Mouse (Mus musculus): ENCODE measurements around the gene Oog1.
"Not testable (repeated sequence)": the region's sequence is repeated elsewhere in the genome, so short reads cannot be mapped to it uniquely, and the experiment has no call there.

Gene Oog1

DNA sequence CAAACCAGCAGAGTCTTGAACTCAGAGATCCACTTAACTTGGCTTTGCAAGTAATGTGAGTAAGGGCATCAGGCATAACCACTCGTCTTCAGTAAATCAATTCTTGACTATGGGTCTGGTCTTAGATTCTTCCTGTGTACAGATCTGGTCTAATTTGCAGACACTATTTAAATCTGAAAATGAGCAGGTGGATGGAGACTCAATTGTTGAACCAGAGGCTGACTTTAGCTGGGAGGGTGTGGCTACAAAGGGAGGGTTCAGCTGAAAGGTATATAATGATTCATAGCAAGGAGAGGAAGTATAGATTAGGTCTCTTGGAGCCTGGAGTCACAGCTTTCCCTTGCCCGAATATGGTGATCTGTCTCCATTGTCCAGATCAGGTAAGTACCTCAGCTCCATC, at the start of gene Oog1:
Oog1 (plus strand) TSS at position 301 of the 400 bp plus-strand sequence.
- DNase-seq = not testable (repeated sequence)

DNA sequence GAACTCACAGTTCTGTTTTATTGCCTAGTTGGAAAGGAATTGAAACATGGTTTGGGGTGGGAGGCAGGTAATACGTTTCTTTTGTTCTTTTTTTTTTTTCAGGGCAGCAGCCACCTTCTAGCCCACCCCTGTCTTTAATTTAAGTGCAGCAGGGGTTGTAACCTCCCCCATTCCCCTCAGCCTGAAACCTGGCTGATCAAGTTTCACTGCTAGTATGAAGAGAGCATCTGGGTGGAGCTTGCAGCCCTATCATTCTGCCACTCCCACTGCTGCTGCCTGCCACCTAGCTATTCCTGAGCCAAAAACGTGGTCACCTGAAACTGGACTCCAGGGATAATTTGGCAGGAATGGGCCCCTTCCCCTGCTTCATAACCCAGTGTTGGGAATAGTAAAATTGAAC, 1.1 kb upstream of the Oog1 start:
- DNase-seq = not testable (repeated sequence)

DNA sequence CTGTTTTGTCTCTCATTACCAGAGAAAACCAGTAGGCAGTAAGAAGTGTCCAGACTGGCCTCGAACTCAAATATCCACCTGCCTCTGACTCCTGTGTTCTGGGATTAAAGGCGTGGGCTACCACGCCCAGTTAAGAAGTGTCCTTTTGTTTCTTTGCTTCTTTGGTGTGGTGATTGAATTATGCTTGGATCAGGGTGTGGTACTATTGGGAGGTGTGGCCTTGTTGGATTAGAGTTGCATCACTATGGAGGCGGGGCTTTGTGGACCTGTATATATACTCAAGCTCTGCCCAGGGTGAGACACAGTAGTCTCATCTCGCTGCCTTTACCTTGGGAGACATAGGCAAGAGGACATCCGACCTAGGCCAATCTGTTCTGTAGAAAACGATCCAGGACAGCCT, 16.1 kb downstream of the Oog1 start, which contains the start of gene Gm4027:
Gm4027 (plus strand) TSS at position 301 of the 400 bp plus-strand sequence.
- not testable (repeated sequence) for DNase-seq

DNA sequence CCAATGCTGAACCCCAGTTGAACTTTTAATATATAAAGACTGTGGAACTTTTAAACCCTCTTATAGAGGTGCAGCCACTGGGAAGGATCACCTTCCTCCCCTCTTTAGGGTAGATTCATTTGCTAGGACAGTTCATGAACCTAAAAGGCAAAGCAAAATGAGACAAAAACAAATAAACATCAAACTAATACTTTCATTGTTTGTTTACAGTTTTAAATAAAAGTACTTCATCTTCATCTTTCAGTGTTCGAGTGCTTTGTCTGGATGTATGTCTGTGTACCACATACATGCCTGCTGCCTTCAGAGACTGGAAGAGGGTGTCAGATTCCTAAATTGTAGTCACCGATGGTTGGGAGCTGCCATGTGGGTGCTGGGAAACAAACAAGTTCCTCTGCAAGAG, 42.0 kb downstream of the Oog1 start, which contains the start of gene Gm16381:
Gm16381 (minus strand) TSS at position 101 of the 400 bp plus-strand sequence.
- DNase-seq = not testable (repeated sequence)

DNA sequence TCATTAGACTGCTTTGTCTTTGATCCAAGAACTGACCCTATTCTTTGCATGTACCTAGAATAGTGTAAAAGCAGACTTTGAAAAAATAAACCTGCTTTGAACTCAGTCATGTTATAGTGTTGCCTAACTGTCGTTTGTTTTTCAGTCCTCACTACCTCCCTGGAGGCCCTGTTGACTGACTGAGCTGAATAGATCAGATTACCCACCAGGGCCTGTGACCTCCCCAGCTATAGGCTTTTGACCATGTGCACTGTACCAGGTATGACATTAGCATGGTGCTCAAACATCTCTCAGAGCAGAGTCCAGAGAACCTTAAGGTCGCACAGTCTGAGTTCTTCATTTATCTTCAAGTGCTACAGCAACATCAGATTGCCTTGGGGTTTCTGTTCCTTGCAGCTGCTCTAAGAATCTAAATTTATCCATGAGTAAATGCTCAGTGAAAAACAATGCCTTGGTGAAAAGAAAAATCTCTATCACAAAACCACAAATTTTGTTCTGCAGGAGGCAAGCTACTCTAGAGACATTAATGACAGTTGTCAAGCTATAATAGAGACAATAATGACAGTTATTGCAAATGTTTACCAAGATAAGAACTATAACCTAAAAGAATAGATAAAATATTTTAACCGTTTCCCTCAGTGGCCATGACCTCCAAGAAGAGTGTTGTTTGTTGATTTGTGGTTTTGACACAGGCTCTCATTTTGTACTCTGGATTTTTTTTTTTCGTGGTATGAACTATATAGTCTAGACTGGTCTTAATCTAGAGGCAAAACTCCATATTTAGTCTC, 50.6 kb downstream of the Oog1 start:
- not testable (repeated sequence) for DNase-seq

Data from cerebellum, adult 9-10 months (tissue).